Mouse (Mus musculus) kidney, adult 9 months (tissue): ENCODE results near the gene Cma2.
"Not testable (repeated sequence)": the region's sequence is repeated elsewhere in the genome, so short reads cannot be mapped to it uniquely, and the experiment has no call there.

Source experiments
- DNase-seq: peaks from one replicate; pipeline ENCODE4 v3.0.0; 2022

Gene Cma2

GRCm38 (mm10) chr14:55950346-55951030 lies at the start of gene Cma2:
TSS of gene Cma2 (plus strand) at chr14:55950980.
- no peak for DNase-seq

DNA sequence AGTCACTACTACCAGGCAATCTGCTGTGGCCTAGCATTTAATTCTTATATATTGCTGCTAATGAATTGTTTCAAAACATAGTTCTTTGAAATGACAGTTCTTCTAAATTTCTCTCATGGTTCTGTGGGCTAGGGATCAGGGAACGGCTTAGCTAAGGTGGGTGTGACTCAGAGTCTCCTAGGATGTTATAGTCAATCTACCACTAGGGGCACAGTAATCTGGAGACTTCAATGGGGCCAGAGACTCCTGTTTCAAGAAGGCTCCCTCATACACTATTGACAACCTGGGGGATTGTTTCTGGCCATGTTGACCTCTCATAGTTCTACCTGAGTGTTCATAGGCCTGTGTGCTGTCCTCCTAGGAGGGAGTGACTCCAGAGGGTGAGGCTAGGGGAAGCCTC lies 45.3 kb upstream of the Cma2 start:
- DNase-seq = no peak

DNA sequence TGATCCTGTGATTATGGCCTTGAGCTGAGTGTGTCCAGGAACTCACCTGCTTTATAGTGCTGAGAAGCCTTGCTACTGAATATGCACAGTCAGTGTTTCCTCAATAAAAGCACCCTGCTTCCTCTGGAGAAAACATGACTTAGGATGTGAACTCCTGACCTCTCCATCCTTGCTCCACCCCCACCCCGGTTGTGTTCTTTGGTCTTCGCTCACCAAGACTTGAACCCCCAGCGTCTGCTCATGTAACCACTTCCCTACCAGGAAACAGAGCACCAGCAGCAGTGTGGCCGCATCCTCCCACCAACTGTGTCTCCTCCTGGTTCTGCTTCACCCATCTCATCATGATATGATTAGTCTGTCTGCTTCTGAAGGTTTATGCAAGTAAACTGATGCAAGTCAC lies 37.4 kb upstream of the Cma2 start:
- no peak for DNase-seq

- DNase-seq = peak; percentile 90
These were observed 32.3 kb upstream of the Cma2 start for GRCm38 (mm10) chr14:55918240-55919082.

DNA sequence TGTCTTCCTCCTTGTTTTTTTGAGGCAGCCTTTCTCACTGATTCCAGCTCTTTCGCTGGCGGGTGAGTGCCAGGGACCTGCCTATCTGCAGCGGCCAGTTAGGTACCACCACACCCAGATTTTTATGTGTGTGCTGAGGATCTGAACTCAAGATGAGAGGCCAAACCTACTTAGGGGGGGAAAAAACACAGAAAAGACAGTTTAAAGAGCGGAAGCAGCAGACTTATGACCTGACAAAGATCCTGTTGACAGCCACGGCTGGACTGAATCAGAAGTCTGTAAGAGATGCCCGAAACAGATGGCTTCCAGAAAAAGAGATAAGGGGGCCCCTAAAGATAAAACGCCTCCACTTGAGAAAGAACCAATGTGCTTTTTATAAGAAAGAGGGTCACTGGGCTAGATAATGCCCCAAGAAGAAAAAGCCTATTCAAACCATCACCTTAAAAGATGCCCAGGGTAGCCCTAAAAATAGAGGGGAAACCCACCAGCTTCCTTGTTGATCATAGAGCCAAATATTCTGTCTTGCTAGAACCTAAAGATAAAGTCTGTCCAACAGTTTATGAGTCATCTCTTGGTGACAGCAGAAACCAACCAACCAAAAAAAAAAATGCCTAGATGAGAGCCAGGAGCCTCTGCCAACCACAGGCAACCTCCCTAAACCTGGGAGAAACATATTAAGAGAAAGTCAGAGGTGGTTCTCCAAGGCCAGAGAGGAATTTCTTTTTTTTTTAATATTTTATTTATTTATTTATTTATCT lies 28.1 kb upstream of the Cma2 start:
- no peak for DNase-seq

DNA sequence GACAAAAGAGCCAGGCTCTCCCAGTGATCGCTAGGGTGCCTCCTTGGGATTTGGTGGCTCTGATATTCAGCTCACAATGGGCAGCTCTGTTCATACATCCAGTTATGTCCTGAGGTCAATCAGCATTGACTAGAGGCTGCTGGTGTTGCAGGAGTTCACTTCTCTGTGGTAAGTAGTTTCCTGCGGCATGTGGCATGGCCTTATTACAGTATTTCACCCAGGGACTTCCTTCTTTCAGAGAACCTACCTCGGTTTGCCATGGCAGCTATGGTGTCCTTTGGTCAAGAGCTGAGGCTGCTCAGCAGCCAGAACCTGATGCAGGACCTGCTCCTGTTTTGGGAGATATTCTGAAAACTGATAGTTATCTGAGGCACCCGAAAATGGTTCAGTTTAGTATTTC lies 23.9 kb upstream of the Cma2 start:
- no peak for DNase-seq

DNA sequence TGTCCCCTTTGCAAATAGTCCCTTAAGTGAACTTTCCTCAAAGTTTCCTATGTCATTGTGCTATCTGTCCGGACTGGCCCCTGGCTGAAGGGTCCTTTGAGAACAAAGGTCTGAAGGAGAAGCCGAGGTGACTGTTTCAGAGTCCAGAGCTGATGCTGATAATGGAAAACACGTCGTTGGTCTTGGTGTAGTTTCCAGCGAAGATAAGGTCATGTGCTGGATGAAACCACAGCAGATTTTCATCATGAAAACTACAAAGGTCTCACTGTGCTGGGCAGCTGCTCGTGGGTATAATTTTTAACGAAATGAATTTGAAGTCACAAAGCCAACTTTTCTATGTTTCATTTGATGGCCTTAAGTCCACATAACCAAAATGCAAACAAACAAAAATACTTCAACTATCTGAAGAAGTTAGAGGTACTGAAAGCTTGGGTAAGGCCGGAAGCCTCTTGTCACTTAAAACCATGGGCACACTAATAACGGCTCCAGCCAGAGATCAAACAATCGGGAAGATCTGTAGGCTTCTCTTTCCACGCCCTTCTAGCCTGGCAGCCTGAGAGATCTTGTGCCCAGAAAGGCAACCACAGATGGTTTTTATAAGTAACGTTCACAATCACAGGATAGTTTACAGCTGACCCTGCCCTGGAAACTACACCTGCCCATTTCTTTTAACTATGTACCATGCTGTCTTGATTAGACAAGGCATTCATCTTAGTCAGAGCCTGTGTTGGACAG lies 21.4 kb upstream of the Cma2 start:
- DNase-seq = no peak

GRCm38 (mm10) chr14:55933586-55933985 lies 17.2 kb upstream of the Cma2 start:
- DNase-seq = peak; percentile 34

DNA sequence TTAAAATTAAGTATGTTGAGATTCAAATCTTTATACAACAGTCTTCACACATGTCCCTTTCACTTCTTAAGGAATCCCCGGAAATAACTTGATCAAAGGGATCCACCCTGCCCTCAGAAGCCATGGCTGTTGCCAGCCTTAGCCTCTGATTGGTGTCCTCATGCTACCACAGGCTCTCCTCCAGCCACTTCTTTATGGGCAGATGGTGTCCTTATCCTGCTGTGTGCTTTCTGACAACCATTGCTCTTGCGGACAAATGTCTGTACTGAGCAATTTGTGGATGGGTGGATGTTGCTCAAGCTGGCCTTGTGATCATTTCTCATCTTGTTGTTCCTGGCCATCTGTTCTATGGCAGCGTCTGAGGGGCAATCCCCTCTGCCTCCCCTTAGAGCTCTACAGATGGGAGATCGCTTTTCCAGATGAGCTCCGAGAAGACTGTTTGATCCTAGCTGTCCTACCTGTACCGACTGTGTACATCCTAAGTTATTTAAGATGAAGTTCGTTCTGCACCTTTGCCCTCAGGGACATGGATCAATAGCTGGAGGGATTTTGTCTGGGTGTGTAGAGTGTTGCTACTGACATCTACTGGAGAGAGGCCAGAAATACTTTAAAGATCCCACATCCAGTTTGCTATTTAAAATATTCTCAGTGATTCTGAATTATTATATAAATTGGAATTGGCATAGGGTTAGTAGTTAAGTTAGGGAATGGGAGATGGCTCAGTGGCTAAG lies 10.5 kb upstream of the Cma2 start:
- DNase-seq = no peak

GRCm38 (mm10) chr14:55943601-55944000 lies 7.2 kb upstream of the Cma2 start:
- DNase-seq = no peak

GRCm38 (mm10) chr14:55944575-55944974 lies 6.2 kb upstream of the Cma2 start, which contains the start of gene Cma1:
TSS of gene Cma1 (minus strand) at chr14:55944675.
- no peak for DNase-seq

- no peak for DNase-seq
These were observed 4.4 kb upstream of the Cma2 start for GRCm38 (mm10) chr14:55946269-55946969.

GRCm38 (mm10) chr14:55963263-55963662 lies 12.5 kb downstream of the Cma2 start:
- no peak for DNase-seq

- not testable (repeated sequence) for DNase-seq
These were observed 13.1 kb downstream of the Cma2 start for GRCm38 (mm10) chr14:55963900-55964299.

GRCm38 (mm10) chr14:55987464-55987863 lies 36.7 kb downstream of the Cma2 start:
- not testable (repeated sequence) for DNase-seq

GRCm38 (mm10) chr14:56013147-56013546 lies 62.4 kb downstream of the Cma2 start:
- no peak for DNase-seq

- DNase-seq = no peak
These were observed 63.1 kb downstream of the Cma2 start for GRCm38 (mm10) chr14:56013924-56014323.

DNA sequence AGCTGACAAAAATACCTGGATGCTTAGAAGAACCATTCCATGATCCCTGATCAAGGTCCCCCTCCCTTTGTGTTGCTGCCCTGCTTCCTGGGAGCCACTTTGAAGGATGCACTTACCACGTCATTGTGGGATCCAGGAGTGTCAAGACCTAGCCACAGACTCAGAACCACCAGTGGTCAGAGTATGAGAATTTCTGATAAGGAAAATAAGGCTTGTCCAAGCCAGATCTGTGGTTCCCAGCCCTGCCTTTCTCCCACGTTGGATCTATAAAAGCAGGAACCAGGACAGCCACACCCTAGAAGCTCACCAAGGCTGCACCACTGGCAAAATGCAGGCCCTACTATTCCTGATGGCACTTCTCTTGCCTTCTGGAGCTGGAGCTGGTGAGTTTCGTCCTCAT lies 66.9 kb downstream of the Cma2 start, which contains the start of gene Mcpt1:
Gene Mcpt1, plus strand, starts transcription at position 301 of the 400 bp plus-strand sequence.
- DNase-seq = not testable (repeated sequence)

- DNase-seq = no peak
These were observed 68.7 kb downstream of the Cma2 start for GRCm38 (mm10) chr14:56019446-56019845.

- not testable (repeated sequence) for DNase-seq
These were observed 70.5 kb downstream of the Cma2 start for GRCm38 (mm10) chr14:56021305-56021704.
